15 mouse cellular contexts compared by ENCODE assay signal in genomic region chr2:156291998-156292397, GRCm38 (mm10).
"Had no signal": no experiment of that assay in that cellular context is flagged by ENCODE, and none has a peak within 500 bp of the region (broad histone marks: within the 10 kb centered on the region; RNA-seq: fewer than 3 reads in every experiment).

No protein-coding gene starts in this region.

- H3K4me2 ChIP-seq: neural tube, embryonic 13.5 days; neural tube, embryonic 15.5 days; stomach, embryonic 15.5 days had no signal

- H3K27me3 ChIP-seq: neural tube, embryonic 13.5 days; neural tube, embryonic 15.5 days; stomach, embryonic 15.5 days had no signal

- DNase-seq: retina, postnatal 1 day; right cerebral cortex, adult 18-20 months; right cerebral cortex, postnatal 14 days; right cerebral cortex, postnatal 25 days; right cerebral cortex, postnatal 4 days; spleen, adult 18-20 months; thymus, adult 18-20 months; thymus, adult 2 months; thymus, postnatal 14 days; thymus, postnatal 25 days; thymus, postnatal 36 days; thymus, postnatal 4 days had no signal

- H3K4me3 ChIP-seq: neural tube, embryonic 13.5 days; neural tube, embryonic 15.5 days; stomach, embryonic 15.5 days had no signal
